Mouse (Mus musculus): Measurements from ENCODE around the gene Tbc1d5.

DNA sequence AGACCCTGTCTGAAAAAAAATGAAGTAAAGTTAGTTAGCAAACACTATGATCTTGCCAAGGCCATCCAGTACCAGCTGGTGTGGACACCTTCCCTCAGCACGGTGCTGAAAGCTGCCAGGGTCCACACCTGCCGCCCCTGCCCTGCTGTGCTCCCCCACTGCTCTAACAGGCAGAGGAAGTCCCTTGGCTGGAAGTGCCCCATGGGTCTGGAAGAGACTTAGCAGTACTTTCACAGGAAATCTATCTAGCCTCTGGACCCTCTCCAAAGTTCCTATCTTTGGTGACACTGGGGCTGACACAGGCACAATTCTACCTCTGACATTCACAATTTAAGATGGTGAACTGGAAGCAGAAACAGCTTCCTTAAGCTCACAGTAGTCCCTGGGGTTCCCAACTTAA is 442.1 kb downstream of the Tbc1d5 start:
- no peak for TF ChIP-seq CHD2 (IDR thresholded peaks at IDR 0.05; ENCODE audit: low read depth, low read length)
- TF ChIP-seq MAFK (IDR thresholded peaks at IDR 0.05; ENCODE audit: insufficient read depth, low read depth, low read length) = no peak
